Mouse (Mus musculus) neural tube, embryonic 12.5 days (tissue): ENCODE measurements around the gene Map4k5. TPM values are rescaled to one million over a fixed set of nuclear protein-coding genes. Genes with fewer than 3 reads are reported as not detected.
A peak's percentile ranks its signal among the peaks of the same experiment; 100 is the strongest.

Experiments used
- ATAC-seq: fragments of 200-750 bp; cut with Nextera tagmentation; 2 replicates; pipeline ENCODE4 v1.8.0; 2017; ENCODE audit warnings: low read depth, mild to moderate bottlenecking, moderate TSS enrichment, moderate library complexity; ENCODE audit not compliant: low FRiP score
- H3K27ac ChIP-seq: fragments of 300-500 bp; sonication (generic); 2 replicates; pipeline ENCODE4 v1.5.1; 2016
- H3K27me3 ChIP-seq: fragments of 300-500 bp; sonication (generic); replicated peaks from 2 replicates; pipeline ENCODE4 v1.6.1; 2016; ENCODE audit warnings: mild to moderate bottlenecking
- H3K36me3 ChIP-seq: fragments of 300-500 bp; sonication (generic); 2 replicates; pipeline ENCODE4 v1.6.1; 2016; ENCODE audit warnings: mild to moderate bottlenecking
- H3K4me1 ChIP-seq: fragments of 300-500 bp; sonication (generic); 2 replicates; pipeline ENCODE4 v1.6.1; 2016
- H3K4me2 ChIP-seq: fragments of 300-500 bp; sonication (generic); replicated peaks from 2 replicates; pipeline ENCODE4 v1.6.1; 2016; ENCODE audit warnings: mild to moderate bottlenecking
- H3K4me3 ChIP-seq: fragments of 300-500 bp; sonication (generic); 2 replicates; pipeline ENCODE4 v1.5.1; 2016
- H3K9ac ChIP-seq: fragments of 300-500 bp; sonication (generic); 2 replicates; pipeline ENCODE4 v1.6.1; 2016; ENCODE audit warnings: mild to moderate bottlenecking
- H3K9me3 ChIP-seq: fragments of 300-500 bp; sonication (generic); 2 replicates; pipeline ENCODE4 v1.6.1; 2016; ENCODE audit warnings: mild to moderate bottlenecking
- WGBS: fragments of 180-500 bp; shearing (Covaris S2); methylation state at CpG from one replicate; pipeline ENCODE4 v1.1.7; 2016; 5-methylcytosine and 5-hydroxymethylcytosine counted together
- polyA plus RNA-seq: library from polyadenylated mRNA; unstranded; fragments of >200 nt; fragmentation: Nextera tagmentation; extraction: Ambion mirVana; gene quantifications from 2 replicates; pipeline ENCODE4 v1.2.1, GENCODE M21; 2016

Gene Map4k5
- polyA plus RNA-seq, 1 experiment from 2014 or later: 44.6 TPM

DNA sequence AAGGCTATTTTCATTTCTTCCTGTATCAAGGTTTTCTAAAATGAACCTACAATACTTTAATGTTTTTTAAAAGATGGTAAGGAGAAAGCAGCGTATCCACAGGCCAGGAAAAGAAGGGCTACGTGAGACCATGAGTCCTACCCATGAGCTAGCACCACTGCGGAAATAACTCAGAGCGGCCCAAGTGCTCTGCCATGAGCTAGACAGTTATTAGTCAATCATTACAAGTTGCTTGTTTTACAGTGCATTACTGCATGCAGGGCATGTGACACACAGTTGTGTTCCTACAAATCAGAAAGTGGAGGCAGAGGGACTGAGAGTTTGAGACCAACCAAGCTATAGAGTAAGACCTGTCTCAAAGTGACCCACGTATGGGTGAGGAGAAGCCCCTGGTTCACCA, 8.9 kb downstream of the Map4k5 start:
- Histone ChIP-seq H3K9ac (no peak overlapping the region), H3K4me3 (no peak overlapping the region), H3K4me1 (peaks cover 16% of the 10 kb centered on the region), H3K4me2 (no peak overlapping the region), H3K27me3 (no peaks in the 10 kb centered on the region), H3K9me3 (no peaks in the 10 kb centered on the region), H3K27ac (no peak overlapping the region), H3K36me3 (0 out of 2 replicates have a peak, but pooled peaks cover 3% of the 10 kb centered on the region)
- no peak for ATAC-seq
- WGBS: 96% methylated on average over 5 of the region's 5 CpGs

DNA sequence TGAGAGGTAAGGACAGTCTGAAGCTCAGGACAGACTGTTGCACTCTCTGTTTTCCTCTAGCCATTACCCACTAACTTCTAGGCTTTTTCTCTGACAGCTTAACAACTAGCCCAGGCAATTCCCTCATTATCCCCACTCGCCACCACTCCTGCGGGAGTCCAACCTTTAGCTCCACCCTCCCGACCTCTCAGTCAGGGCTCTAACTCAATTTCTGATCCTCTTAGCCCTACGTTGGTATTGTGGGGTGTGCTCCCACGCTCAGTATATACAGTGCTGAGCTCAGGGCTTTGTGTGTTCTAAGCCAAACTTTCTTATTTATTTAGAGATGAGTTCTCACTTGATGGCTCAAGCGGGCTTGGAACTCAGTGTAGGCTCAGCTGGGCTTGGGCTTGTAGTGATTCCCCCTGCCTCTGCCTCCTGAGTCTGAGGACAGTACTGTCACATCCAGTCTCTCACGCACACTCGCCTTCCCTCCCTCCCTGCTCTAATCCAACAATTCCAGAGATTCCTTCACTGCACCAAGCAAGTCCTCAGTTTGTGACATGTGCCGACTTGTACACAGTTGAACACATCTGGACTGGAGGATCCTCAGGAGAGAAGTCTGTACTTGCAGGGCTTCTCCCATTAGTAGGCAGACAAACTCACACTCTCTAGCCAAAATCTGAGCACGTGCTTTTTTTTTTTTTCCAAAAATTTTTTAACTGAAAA, 11.6 kb downstream of the Map4k5 start:
- H3K27ac ChIP-seq: no peak overlapping the region
- no peaks in the 10 kb centered on the region for H3K27me3 ChIP-seq
- H3K4me2 ChIP-seq: no peak overlapping the region
- no peak overlapping the region for H3K9ac ChIP-seq
- 32% methylated on average over 10 of the region's 10 CpGs for WGBS
- H3K36me3 ChIP-seq: no peaks in the 10 kb centered on the region
- H3K4me1 ChIP-seq: peaks cover 19% of the 10 kb centered on the region
- no peaks in the 10 kb centered on the region for H3K9me3 ChIP-seq
- H3K4me3 ChIP-seq: no peak overlapping the region
- ATAC-seq: no peak

- Histone ChIP-seq H3K4me3 (no peak overlapping the region), H3K9ac (no peak overlapping the region), H3K27ac (no peak overlapping the region), H3K27me3 (no peaks in the 10 kb centered on the region), H3K9me3 (no peaks in the 10 kb centered on the region), H3K4me1 (peaks cover 19% of the 10 kb centered on the region), H3K36me3 (no peaks in the 10 kb centered on the region), H3K4me2 (no peak overlapping the region)
- no peak for ATAC-seq
- WGBS: 26% methylated on average over 6 of the region's 6 CpGs
Observed at GRCm38 (mm10) chr12:69879739-69880138, 13.3 kb downstream of the Map4k5 start.

- peak; percentile 58 for ATAC-seq
- Histone ChIP-seq H3K4me1 (peaks cover 19% of the 10 kb centered on the region), H3K9me3 (no peaks in the 10 kb centered on the region), H3K27me3 (no peaks in the 10 kb centered on the region), H3K27ac (no peak overlapping the region), H3K36me3 (no peaks in the 10 kb centered on the region), H3K4me3 (no peak overlapping the region), H3K4me2 (0 out of 2 replicates have a peak overlapping the region, but pooled peaks have one; percentile 14), H3K9ac (no peak overlapping the region)
- WGBS: 4% methylated on average over 4 of the region's 4 CpGs
Observed at GRCm38 (mm10) chr12:69879172-69879665, 13.8 kb downstream of the Map4k5 start.

DNA sequence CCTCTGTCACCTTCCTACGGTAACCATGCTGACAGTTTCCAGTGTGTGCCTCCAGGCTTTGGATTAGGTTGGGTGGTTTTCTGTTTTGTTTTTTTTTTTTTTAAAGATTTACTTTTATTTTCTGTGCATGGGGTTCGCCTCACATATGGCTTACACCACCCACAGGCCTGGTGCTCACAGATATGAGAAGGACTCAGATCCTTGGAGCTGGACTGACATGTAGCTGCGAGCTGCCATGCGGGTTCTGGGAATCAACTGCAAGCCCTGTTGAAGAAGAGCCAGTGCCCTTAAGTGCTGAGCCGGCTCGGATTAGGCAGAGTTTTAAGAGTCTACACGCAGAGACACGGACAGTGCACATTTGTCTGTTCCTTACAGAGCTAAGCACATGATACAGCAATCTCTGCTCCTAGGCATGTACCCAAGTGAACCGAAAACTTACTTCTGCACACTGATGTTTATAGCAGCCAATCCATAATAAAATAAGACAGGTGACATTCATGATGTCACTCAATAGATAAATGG, 15.1 kb downstream of the Map4k5 start:
- 88% methylated on average over 9 of the region's 9 CpGs for WGBS
- H3K36me3 ChIP-seq: no peaks in the 10 kb centered on the region
- no peak overlapping the region for H3K27ac ChIP-seq
- H3K4me1 ChIP-seq: peaks cover 19% of the 10 kb centered on the region
- H3K9me3 ChIP-seq: no peaks in the 10 kb centered on the region
- H3K9ac ChIP-seq: no peak overlapping the region
- no peak for ATAC-seq
- no peaks in the 10 kb centered on the region for H3K27me3 ChIP-seq
- no peak overlapping the region for H3K4me3 ChIP-seq
- H3K4me2 ChIP-seq: no peak overlapping the region

DNA sequence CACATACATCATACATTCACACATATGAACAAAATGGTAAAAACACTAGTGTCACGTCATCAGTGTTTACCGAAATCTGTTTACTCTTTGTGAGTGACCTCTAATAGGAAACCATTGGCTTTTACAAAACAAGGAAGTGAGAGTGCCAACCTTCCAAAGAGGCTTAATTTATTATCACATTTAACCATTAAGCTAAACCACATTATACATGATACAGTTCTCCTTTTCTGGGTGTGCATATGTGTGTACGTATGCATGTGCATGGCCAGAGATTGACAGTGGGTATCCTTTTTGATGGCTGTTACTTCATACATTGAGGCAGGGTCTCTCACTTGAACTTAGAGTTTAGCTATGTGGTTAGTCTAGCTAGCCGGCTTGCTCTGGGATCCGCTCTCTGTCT, 21.4 kb downstream of the Map4k5 start:
- peaks cover 9% of the 10 kb centered on the region; the same call in 1 of the 2 replicates for H3K36me3 ChIP-seq
- no peak overlapping the region for H3K27ac ChIP-seq
- no peaks in the 10 kb centered on the region for H3K4me1 ChIP-seq
- no peak overlapping the region for H3K4me3 ChIP-seq
- no peaks in the 10 kb centered on the region for H3K27me3 ChIP-seq
- ATAC-seq: no peak
- H3K4me2 ChIP-seq: no peak overlapping the region
- no peaks in the 10 kb centered on the region for H3K9me3 ChIP-seq
- no peak overlapping the region for H3K9ac ChIP-seq
- 96% methylated on average over 5 of the region's 5 CpGs for WGBS

GRCm38 (mm10) chr12:69867338-69867737, 25.7 kb downstream of the Map4k5 start:
- no peak for ATAC-seq
- H3K27ac ChIP-seq: no peak overlapping the region
- peaks cover 13% of the 10 kb centered on the region; the same call in 1 of the 2 replicates for H3K36me3 ChIP-seq
- no peak overlapping the region for H3K9ac ChIP-seq
- H3K4me3 ChIP-seq: no peak overlapping the region
- no peaks in the 10 kb centered on the region for H3K27me3 ChIP-seq
- no peaks in the 10 kb centered on the region for H3K4me1 ChIP-seq
- no peak overlapping the region for H3K4me2 ChIP-seq
- WGBS: 79% methylated on average over 5 of the region's 5 CpGs
- no peaks in the 10 kb centered on the region for H3K9me3 ChIP-seq

GRCm38 (mm10) chr12:69864164-69864692, 28.8 kb downstream of the Map4k5 start:
- 66% methylated on average over 4 of the region's 4 CpGs for WGBS
- no peak for ATAC-seq
- no peak overlapping the region for H3K27ac ChIP-seq

DNA sequence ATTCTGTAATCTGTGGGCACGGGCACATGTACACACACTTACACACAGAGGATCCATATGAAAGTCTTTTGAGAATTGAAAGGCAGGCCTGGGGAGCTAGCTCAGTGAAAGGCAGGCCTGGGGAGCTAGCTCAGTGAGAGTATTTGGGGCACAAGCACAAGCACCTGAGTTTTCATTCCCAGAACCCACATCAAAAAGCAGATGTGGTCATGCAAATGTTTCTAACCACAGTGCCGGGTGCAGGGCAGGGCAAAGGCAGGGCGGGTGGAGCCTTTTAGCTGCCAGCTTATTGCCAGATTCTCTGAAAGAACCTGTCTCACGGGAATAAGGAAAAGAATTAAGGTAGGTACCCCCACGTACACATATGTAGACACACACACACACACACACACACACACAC, 29.5 kb downstream of the Map4k5 start:
- H3K27ac ChIP-seq: no peak overlapping the region
- no peak overlapping the region for H3K4me2 ChIP-seq
- no peak overlapping the region for H3K4me3 ChIP-seq
- H3K4me1 ChIP-seq: no peaks in the 10 kb centered on the region
- WGBS: 85% methylated on average over 5 of the region's 5 CpGs
- no peak for ATAC-seq
- H3K9me3 ChIP-seq: no peaks in the 10 kb centered on the region
- no peaks in the 10 kb centered on the region for H3K27me3 ChIP-seq
- 0 out of 2 replicates have a peak, but pooled peaks cover 4% of the 10 kb centered on the region for H3K36me3 ChIP-seq
- H3K9ac ChIP-seq: no peak overlapping the region

More at GRCm38 (mm10) chr12:69864164-69864692, 28.8 kb downstream of the Map4k5 start:
- Histone ChIP-seq H3K36me3 (0 out of 2 replicates have a peak, but pooled peaks cover 4% of the 10 kb centered on the region), H3K9me3 (no peaks in the 10 kb centered on the region), H3K4me1 (no peaks in the 10 kb centered on the region), H3K27me3 (no peaks in the 10 kb centered on the region), H3K4me2 (no peak overlapping the region), H3K4me3 (no peak overlapping the region), H3K9ac (no peak overlapping the region)

GRCm38 (mm10) chr12:69858847-69859246, 34.2 kb downstream of the Map4k5 start:
- Histone ChIP-seq H3K27ac (no peak overlapping the region), H3K27me3 (no peaks in the 10 kb centered on the region), H3K4me1 (no peaks in the 10 kb centered on the region), H3K9ac (no peak overlapping the region), H3K4me2 (no peak overlapping the region), H3K4me3 (no peak overlapping the region), H3K9me3 (no peaks in the 10 kb centered on the region), H3K36me3 (peaks cover 9% of the 10 kb centered on the region; the same call in 1 of the 2 replicates)
- no peak for ATAC-seq
- 95% methylated on average over 4 of the region's 4 CpGs for WGBS

DNA sequence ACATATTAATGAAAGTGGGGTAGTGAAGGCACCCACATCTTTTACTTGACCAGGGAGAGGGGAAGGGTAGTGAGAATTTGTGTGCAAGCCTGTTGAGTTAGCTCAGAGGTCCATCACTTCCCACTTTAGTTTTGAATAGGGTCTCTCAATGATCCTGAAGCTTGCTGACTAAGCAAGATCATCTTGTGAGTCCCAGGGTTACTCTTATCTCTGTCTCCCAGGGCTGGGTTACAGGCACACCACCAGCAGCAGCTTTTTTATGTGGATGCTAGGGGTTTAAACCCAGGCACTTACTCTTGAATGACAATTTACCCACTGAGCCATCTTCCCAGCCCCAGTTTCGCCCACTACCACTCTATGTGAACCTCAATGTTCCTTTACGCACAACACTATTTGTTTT, 35.4 kb downstream of the Map4k5 start:
- WGBS: 96% methylated on average over 2 of the region's 2 CpGs
- H3K36me3 ChIP-seq: peaks cover 13% of the 10 kb centered on the region; the same call in 1 of the 2 replicates
- H3K9me3 ChIP-seq: no peaks in the 10 kb centered on the region
- H3K4me2 ChIP-seq: no peak overlapping the region
- no peak overlapping the region for H3K4me3 ChIP-seq
- no peaks in the 10 kb centered on the region for H3K27me3 ChIP-seq
- H3K27ac ChIP-seq: no peak overlapping the region
- ATAC-seq: no peak
- no peak overlapping the region for H3K9ac ChIP-seq
- no peaks in the 10 kb centered on the region for H3K4me1 ChIP-seq

DNA sequence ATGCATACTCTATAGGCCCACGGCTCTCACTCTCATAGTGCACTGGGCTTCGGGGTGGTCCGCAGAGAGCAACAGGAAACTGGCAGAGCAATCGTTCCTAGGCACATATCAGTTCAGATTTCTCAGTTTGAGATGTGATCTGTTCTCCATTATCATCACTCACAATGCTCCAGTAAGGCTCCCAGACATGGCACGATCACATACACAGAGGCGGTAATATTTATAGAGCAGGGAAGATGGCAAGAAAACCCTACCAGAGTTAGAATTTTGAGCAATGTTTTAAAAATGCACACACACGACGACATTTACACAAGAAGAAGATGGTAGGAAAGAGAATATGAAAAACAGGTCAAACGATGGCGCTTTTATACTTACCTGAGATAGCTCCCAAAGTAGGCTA, 36.6 kb downstream of the Map4k5 start:
- no peaks in the 10 kb centered on the region for H3K4me1 ChIP-seq
- 96% methylated on average over 10 of the region's 10 CpGs for WGBS
- H3K27me3 ChIP-seq: no peaks in the 10 kb centered on the region
- no peaks in the 10 kb centered on the region for H3K9me3 ChIP-seq
- no peak overlapping the region for H3K4me3 ChIP-seq
- H3K36me3 ChIP-seq: peaks cover 20% of the 10 kb centered on the region
- H3K27ac ChIP-seq: no peak overlapping the region
- no peak for ATAC-seq
- no peak overlapping the region for H3K4me2 ChIP-seq
- no peak overlapping the region for H3K9ac ChIP-seq
